In genomic region chr10:87501659-87502042, GRCm38 (mm10) we compare ENCODE assay signal across 16 mouse cellular contexts. TPM values are rescaled to one million over a fixed set of nuclear protein-coding genes. Genes with fewer than 3 reads are reported as not detected.
DNase-seq lines count a peak whose midpoint lies in the region; ATAC-seq lines count a peak whose summit lies in the region.
"Had no signal": no experiment of that assay in that cellular context is flagged by ENCODE, and none has a peak within 500 bp of the region (broad histone marks: within the 10 kb centered on the region; RNA-seq: fewer than 3 reads in every experiment).

No protein-coding gene starts in this region.

- H3K4me3 ChIP-seq in lung, embryonic 15.5 days = no peak overlapping the region
- H3K4me3 ChIP-seq in hindbrain, embryonic 11.5 days (ENCODE audit: low read depth, low read length) = peak overlapping the region; percentile 12; the same call in 1 of the 2 replicates
- no peak overlapping the region for H3K4me3 ChIP-seq in midbrain, embryonic 14.5 days (replicated peaks; ENCODE audit: low read depth, low read length)

- peaks cover 68% of the 10 kb centered on the region for H3K27me3 ChIP-seq in lung, embryonic 15.5 days
- H3K27me3 ChIP-seq in hindbrain, embryonic 11.5 days (ENCODE audit: control insufficient read depth, insufficient read depth, low read length) = peaks cover 3% of the 10 kb centered on the region; the same call in 1 of the 2 replicates
- no peaks in the 10 kb centered on the region for H3K27me3 ChIP-seq in midbrain, embryonic 14.5 days (ENCODE audit: control insufficient read depth, insufficient read depth, low read length)

- no peak overlapping the region for H3K9ac ChIP-seq in lung, embryonic 15.5 days
- peak overlapping the region; percentile 44; the same call in 1 of the 2 replicates for H3K9ac ChIP-seq in hindbrain, embryonic 11.5 days (ENCODE audit: low read depth, low read length)
- peak overlapping the region; percentile 4; the same call in 1 of the 2 replicates for H3K9ac ChIP-seq in midbrain, embryonic 14.5 days (replicated peaks; ENCODE audit: low read length)

- H3K4me2 ChIP-seq in lung, embryonic 15.5 days = no peak overlapping the region
- peak overlapping the region; percentile 44 for H3K4me2 ChIP-seq in hindbrain, embryonic 11.5 days (replicated peaks; ENCODE audit: low read depth, low read length)
- peak overlapping the region; percentile 47 for H3K4me2 ChIP-seq in midbrain, embryonic 14.5 days (ENCODE audit: low read length)

- no peak for DNase-seq in lung, postnatal 4 days
- peak; percentile 52 for DNase-seq in hindbrain, embryonic 11.5 days (ENCODE audit: low spot score)
- peak; percentile 69 for DNase-seq in midbrain, embryonic 14.5 days
- DNase-seq in frontal cortex, adult 2 months (ENCODE audit: extremely low spot score in 1 of 2, low spot score in 1 of 2) = no peak
- DNase-seq in cerebellum, adult 9-11 months = no peak
- no peak for DNase-seq in spleen, postnatal 10 days (ENCODE audit: low spot score in 2 of 2)
- no peak for DNase-seq in left cerebral cortex, postnatal 25 days (ENCODE audit: low spot score in 2 of 2)
- DNase-seq: heart, adult 18-20 months; heart, postnatal 36 days; kidney, postnatal 10 days; thymus, postnatal 25 days had no signal

- 15% methylated on average over 7 of the region's 7 CpGs for whole genome bisulfite sequencing in lung, embryonic 15.5 days
- 10% methylated on average over 7 of the region's 7 CpGs for WGBS in hindbrain, embryonic 11.5 days
- 3% methylated on average over 7 of the region's 7 CpGs for WGBS in midbrain, embryonic 14.5 days

- intact Hi-C loops in left cerebral cortex, postnatal 25 days (cut with DNase I) = loop anchor here (5.0 kb wide), 1 partner anchor 529 kb away; no protein-coding TSS in a partner anchor

- H3K27ac ChIP-seq in lung, embryonic 15.5 days = no peak overlapping the region
- peak overlapping the region; percentile 61 for H3K27ac ChIP-seq in hindbrain, embryonic 11.5 days (ENCODE audit: low read depth, low read length)
- H3K27ac ChIP-seq in midbrain, embryonic 14.5 days (replicated peaks; ENCODE audit: low read depth, low read length) = peak overlapping the region; percentile 21; the same call in 1 of the 2 replicates

- ATAC-seq in lung, embryonic 15.5 days (ENCODE audit: borderline replicate concordance, extremely low read depth, low FRiP score, low TSS enrichment) = 0 out of 2 replicates have a peak, but pooled peaks have one; percentile 19
- peak; percentile 76 for ATAC-seq in hindbrain, embryonic 11.5 days (ENCODE audit: low FRiP score)
- ATAC-seq in midbrain, embryonic 14.5 days (ENCODE audit: low FRiP score, low TSS enrichment) = peak; percentile 54

- no peaks in the 10 kb centered on the region for H3K9me3 ChIP-seq in lung, embryonic 15.5 days
- H3K9me3 ChIP-seq in hindbrain, embryonic 11.5 days (ENCODE audit: control insufficient read depth, low read length) = no peaks in the 10 kb centered on the region
- H3K9me3 ChIP-seq in midbrain, embryonic 14.5 days (ENCODE audit: control insufficient read depth, low read length) = 0 out of 2 replicates have a peak, but pooled peaks cover 2% of the 10 kb centered on the region

- H3K4me1 ChIP-seq in lung, embryonic 15.5 days = no peaks in the 10 kb centered on the region; the same call in 1 of the 2 replicates
- H3K4me1 ChIP-seq in hindbrain, embryonic 11.5 days (replicated peaks; ENCODE audit: control insufficient read depth, insufficient read depth, low read length) = peaks cover 10% of the 10 kb centered on the region; the same call in 1 of the 2 replicates
- peaks cover 12% of the 10 kb centered on the region; the same call in 1 of the 2 replicates for H3K4me1 ChIP-seq in midbrain, embryonic 14.5 days (ENCODE audit: control insufficient read depth, insufficient read depth, low read length)

- H3K36me3 ChIP-seq in lung, embryonic 15.5 days = no peaks in the 10 kb centered on the region
- H3K36me3 ChIP-seq in hindbrain, embryonic 11.5 days (ENCODE audit: control insufficient read depth, insufficient read depth, low read length) = no peaks in the 10 kb centered on the region
- no peaks in the 10 kb centered on the region for H3K36me3 ChIP-seq in midbrain, embryonic 14.5 days (ENCODE audit: control insufficient read depth, insufficient read depth, low read length)
- H3K36me3 ChIP-seq: G1E had no signal

RNA-seq across cellular contexts. Expression of gene Ascl1, which starts 8.2 kb away (rescaled TPM):
- 2.4 and 3.5 TPM in 2 replicates for polyA plus RNA-seq in lung, embryonic 15.5 days (2015; fragmentation: Nextera tagmentation; extraction: Ambion mirVana)
- polyA plus RNA-seq in hindbrain, embryonic 11.5 days (2014; fragmentation: Nextera tagmentation; extraction: Ambion mirVana) = 42.4 and 51.0 TPM in 2 replicates
- polyA plus RNA-seq in midbrain, embryonic 14.5 days (2014; fragmentation: Nextera tagmentation; extraction: Ambion mirVana) = 19.2 and 30.5 TPM in 2 replicates
- 3.6 and 4.0 TPM in 2 replicates for polyA plus RNA-seq in frontal cortex, adult 2 months (2012; rRNA removed)
- total RNA-seq in left cerebral cortex, postnatal 25 days (2021) = 1 to 10 TPM; 6.1 to 7.6 TPM
- total RNA-seq: common myeloid progenitor, adult 5-6 weeks; G1E; heart, adult 18-20 months; heart, postnatal 36 days had no signal
- polyA plus RNA-seq: G1E had no signal

RNA-seq across cellular contexts. Expression of gene Pah, which starts 19.9 kb away (rescaled TPM):
- polyA plus RNA-seq in lung, embryonic 15.5 days (2015; fragmentation: Nextera tagmentation; extraction: Ambion mirVana) = 0.19 and 0.34 TPM in 2 replicates
- polyA plus RNA-seq in hindbrain, embryonic 11.5 days (2014; fragmentation: Nextera tagmentation; extraction: Ambion mirVana) = 0.31 and 0.46 TPM in 2 replicates
- not detected in 2 replicates for polyA plus RNA-seq in midbrain, embryonic 14.5 days (2014; fragmentation: Nextera tagmentation; extraction: Ambion mirVana)
- 0.06 and 0.15 TPM in 2 replicates for polyA plus RNA-seq in frontal cortex, adult 2 months (2012; rRNA removed)
- total RNA-seq in left cerebral cortex, postnatal 25 days (2021) = under 1 TPM in 1 of 2 experiments, not detected in 1; 0.46 TPM
- total RNA-seq: common myeloid progenitor, adult 5-6 weeks; G1E; layer of hippocampus, postnatal 25 days had no signal
- polyA plus RNA-seq: G1E; limb, embryonic 14.5 days had no signal

Comparison
In these comparisons a context has a peak if more than half of its experiments do, and no peak if none do; other contexts are left out.
1. ATAC-seq: peak in every context shown above with its lines; median percentile 76 in hindbrain, embryonic 11.5 days; 54 in midbrain, embryonic 14.5 days; 19 in lung, embryonic 15.5 days.
2. DNase-seq: peak in hindbrain, embryonic 11.5 days (single experiment) and midbrain, embryonic 14.5 days (single experiment); none in lung, postnatal 4 days (0 of 2), frontal cortex, adult 2 months (0 of 2), cerebellum, adult 9-11 months (single experiment), spleen, postnatal 10 days (0 of 2) and left cerebral cortex, postnatal 25 days (0 of 2).